Mouse (Mus musculus) liver, embryonic 14.5 days (tissue): ENCODE results near the gene Dlx1.

Source experiments
- CTCF ChIP-seq: IDR thresholded peaks from 2 replicates; pipeline ENCODE4 v1.5.1; 2016; ENCODE audit warnings: antibody characterized with exemption, low read depth, control low read depth
- EP300 ChIP-seq: IDR thresholded peaks from 2 replicates; pipeline ENCODE4 v1.6.1; 2016; ENCODE audit warnings: antibody characterized with exemption, low read depth

DNA sequence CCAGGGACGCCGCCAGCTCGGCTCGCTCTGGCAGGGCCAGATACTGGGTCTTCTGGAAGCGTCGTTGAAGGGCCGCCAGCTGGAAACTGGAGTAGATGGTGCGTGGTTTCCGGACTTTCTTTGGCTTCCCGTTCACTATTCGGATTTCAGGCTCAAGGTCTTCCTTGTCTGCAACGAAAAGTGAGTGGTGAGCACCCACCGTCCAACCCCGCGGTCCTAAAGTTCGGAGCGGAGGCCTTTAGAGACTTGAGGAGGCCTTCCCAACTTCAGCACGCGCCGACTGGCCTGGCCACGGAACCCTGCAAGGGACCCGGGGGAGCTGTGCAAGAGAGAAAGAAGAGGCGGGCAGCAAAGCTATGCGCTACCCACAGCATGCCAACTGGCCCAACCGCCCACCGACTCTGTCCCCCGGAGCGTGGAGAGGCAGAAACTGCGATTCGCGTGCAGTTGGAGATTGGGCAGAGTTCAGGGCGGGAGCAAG lies 17.5 kb downstream of the Dlx1 start:
- TF ChIP-seq CTCF, result no peak
- TF ChIP-seq EP300, result no peak
